ENCODE assay signal across 15 mouse cellular contexts in the genomic region with DNA sequence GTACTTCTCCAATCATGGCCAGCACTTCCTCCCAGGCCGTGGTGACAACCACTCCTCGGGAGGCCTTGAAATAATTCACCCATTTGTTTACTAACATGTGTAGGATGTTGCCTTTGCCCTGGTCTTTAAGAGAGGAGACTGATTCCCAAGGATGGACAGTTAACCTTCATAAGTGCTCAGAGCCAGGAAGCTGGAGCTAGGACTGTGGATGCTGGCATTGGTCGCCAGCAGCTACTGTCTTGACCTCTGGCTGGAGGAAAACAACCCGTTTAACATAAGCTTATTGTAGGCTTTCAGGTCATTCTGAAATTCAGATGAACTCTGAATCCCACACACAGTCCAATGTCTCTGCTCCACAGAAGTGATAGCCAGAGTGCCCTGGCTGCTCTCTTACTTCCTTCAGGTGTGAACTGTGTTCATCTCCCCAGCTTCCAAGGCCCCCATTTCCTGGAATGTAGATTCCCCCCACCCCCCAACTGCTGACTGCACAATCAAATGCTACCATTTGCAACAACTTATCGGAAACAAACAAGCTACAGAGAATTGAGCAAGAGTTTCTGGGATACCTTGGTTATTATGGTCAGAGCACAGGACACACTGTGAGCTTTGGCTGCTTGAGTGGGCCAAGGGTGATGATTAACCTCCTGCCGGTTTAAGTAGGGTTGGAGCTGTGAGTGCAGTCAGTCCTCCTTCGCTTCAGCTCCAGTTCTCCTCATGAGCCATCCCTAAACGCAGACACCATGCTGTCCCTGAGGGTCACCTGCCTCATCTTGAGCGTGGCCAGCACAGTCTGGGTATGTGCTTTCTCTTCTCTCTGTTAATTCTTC. TPM values are rescaled to one million over a fixed set of nuclear protein-coding genes. Genes with fewer than 3 reads are reported as not detected.
DNase-seq lines count a peak whose midpoint lies in the region; ATAC-seq and TF ChIP-seq lines count a peak whose summit lies in the region.
"Had no signal": no experiment of that assay in that cellular context is flagged by ENCODE, and none has a peak within 500 bp of the region (broad histone marks: within the 10 kb centered on the region; RNA-seq: fewer than 3 reads in every experiment).

TSS of gene Fga (plus strand) at position 602 of the 827 bp plus-strand sequence.

- H3K27ac ChIP-seq in heart, embryonic 10.5 days = no peak within 1 kb of the TSS
- no peak within 1 kb of the TSS for H3K27ac ChIP-seq in heart, embryonic 11.5 days (ENCODE audit: low read depth, low read length)
- peak within 1 kb of the TSS; percentile 43; the same call in 1 of the 2 replicates for H3K27ac ChIP-seq in kidney, adult 2 months (ENCODE audit: insufficient read depth, low read depth, low read length)
- no peak within 1 kb of the TSS for H3K27ac ChIP-seq in stomach, embryonic 16.5 days (ENCODE audit: low read length)
- H3K27ac ChIP-seq: embryonic facial prominence, embryonic 15.5 days; midbrain, embryonic 13.5 days had no signal

- 74% methylated on average over 9 of the region's 9 CpGs for WGBS in heart, embryonic 10.5 days
- 72% methylated on average over 9 of the region's 9 CpGs for WGBS in heart, embryonic 11.5 days (ENCODE audit: insufficient replicate concordance)
- 49% methylated on average over 9 of the region's 9 CpGs for WGBS in kidney, adult 2 months
- WGBS in stomach, embryonic 16.5 days = 67% methylated on average over 9 of the region's 9 CpGs

- peak; percentile 41 for TF ChIP-seq POLR2A in kidney, adult 2 months (IDR thresholded peaks at IDR 0.05; ENCODE audit: low read depth, low read length)

- no peak within 1 kb of the TSS for H3K4me3 ChIP-seq in heart, embryonic 10.5 days
- H3K4me3 ChIP-seq in heart, embryonic 11.5 days (ENCODE audit: low read depth, low read length) = no peak within 1 kb of the TSS
- peak within 1 kb of the TSS; percentile 46; the same call in 1 of the 2 replicates for H3K4me3 ChIP-seq in kidney, adult 2 months (ENCODE audit: insufficient read depth, low read depth, low read length)
- no peak within 1 kb of the TSS for H3K4me3 ChIP-seq in stomach, embryonic 16.5 days (replicated peaks; ENCODE audit: low read length)
- H3K4me3 ChIP-seq: embryonic facial prominence, embryonic 15.5 days; heart, embryonic 12.5 days; midbrain, embryonic 13.5 days had no signal

- no peak within 1 kb of the TSS for H3K9ac ChIP-seq in heart, embryonic 11.5 days (ENCODE audit: low read depth, low read length)
- no peak within 1 kb of the TSS for H3K9ac ChIP-seq in stomach, embryonic 16.5 days (ENCODE audit: low read length)
- H3K9ac ChIP-seq: embryonic facial prominence, embryonic 15.5 days; heart, embryonic 12.5 days; midbrain, embryonic 13.5 days had no signal

- no peaks in the 10 kb centered on the region for H3K4me1 ChIP-seq in heart, embryonic 10.5 days
- no peaks in the 10 kb centered on the region for H3K4me1 ChIP-seq in heart, embryonic 11.5 days (ENCODE audit: control insufficient read depth, insufficient read depth, low read length)
- peaks cover 2% of the 10 kb centered on the region; the same call in 1 of the 2 replicates for H3K4me1 ChIP-seq in kidney, adult 2 months (ENCODE audit: control insufficient read depth, insufficient read depth, low read length)
- H3K4me1 ChIP-seq in stomach, embryonic 16.5 days (ENCODE audit: control insufficient read depth, insufficient read depth, low read length) = no peaks in the 10 kb centered on the region
- H3K4me1 ChIP-seq: embryonic facial prominence, embryonic 15.5 days; heart, embryonic 12.5 days; midbrain, embryonic 13.5 days had no signal

- TF ChIP-seq CTCF in kidney, adult 2 months (conservative IDR thresholded peaks at IDR 0.05; ENCODE audit: insufficient read depth, insufficient read length, low read depth, low read length) = no peak; the same call in 1 of the 2 replicates

- H3K9me3 ChIP-seq in heart, embryonic 10.5 days = no peaks in the 10 kb centered on the region
- no peaks in the 10 kb centered on the region for H3K9me3 ChIP-seq in heart, embryonic 11.5 days (replicated peaks; ENCODE audit: control insufficient read depth, low read length)
- no peaks in the 10 kb centered on the region for H3K9me3 ChIP-seq in stomach, embryonic 16.5 days (replicated peaks; ENCODE audit: control insufficient read depth, low read length)
- H3K9me3 ChIP-seq: embryonic facial prominence, embryonic 15.5 days; heart, embryonic 12.5 days; midbrain, embryonic 13.5 days had no signal

- no peaks in the 10 kb centered on the region for H3K36me3 ChIP-seq in heart, embryonic 10.5 days
- H3K36me3 ChIP-seq in heart, embryonic 11.5 days (ENCODE audit: control insufficient read depth, insufficient read depth, low read length) = no peaks in the 10 kb centered on the region
- no peaks in the 10 kb centered on the region for H3K36me3 ChIP-seq in kidney, adult 2 months (ENCODE audit: control insufficient read depth, insufficient read depth, low read length)
- no peaks in the 10 kb centered on the region for H3K36me3 ChIP-seq in stomach, embryonic 16.5 days (ENCODE audit: control insufficient read depth, insufficient read depth, low read length)
- H3K36me3 ChIP-seq: embryonic facial prominence, embryonic 15.5 days; heart, embryonic 12.5 days; midbrain, embryonic 13.5 days had no signal

- DNase-seq in heart, embryonic 10.5 days (ENCODE audit: low spot score) = no peak
- peak; percentile 84 for DNase-seq in kidney, adult 2 months
- DNase-seq in kidney, postnatal 4 days = peak; percentile 40 to 53
- DNase-seq in lung, postnatal 36 days = no peak
- no peak for DNase-seq in cerebellum, adult 8-10 months
- DNase-seq: adrenal gland, adult 2 months; B cell, adult 2 months; gastrocnemius, postnatal 14 days; right cerebral cortex, postnatal 14 days had no signal

- H3K4me2 ChIP-seq in heart, embryonic 11.5 days = no peak within 1 kb of the TSS
- H3K4me2 ChIP-seq in stomach, embryonic 16.5 days (ENCODE audit: low read depth, low read length) = no peak within 1 kb of the TSS
- H3K4me2 ChIP-seq: embryonic facial prominence, embryonic 15.5 days; heart, embryonic 12.5 days; midbrain, embryonic 13.5 days had no signal

- no peaks in the 10 kb centered on the region for H3K27me3 ChIP-seq in heart, embryonic 10.5 days (ENCODE audit: insufficient read depth, poor library complexity, severe bottlenecking)
- no peaks in the 10 kb centered on the region for H3K27me3 ChIP-seq in heart, embryonic 11.5 days (ENCODE audit: control insufficient read depth, insufficient read depth, low read length)
- no peaks in the 10 kb centered on the region for H3K27me3 ChIP-seq in kidney, adult 2 months (replicated peaks; ENCODE audit: control insufficient read depth, insufficient read depth, low read length)
- no peaks in the 10 kb centered on the region for H3K27me3 ChIP-seq in stomach, embryonic 16.5 days (ENCODE audit: control insufficient read depth, insufficient read depth, low read length)
- H3K27me3 ChIP-seq: embryonic facial prominence, embryonic 15.5 days; heart, embryonic 12.5 days; midbrain, embryonic 13.5 days had no signal

- no peak for ATAC-seq in heart, embryonic 11.5 days (replicated peaks; ENCODE audit: insufficient number of reproducible peaks, low FRiP score, low TSS enrichment)
- ATAC-seq in stomach, embryonic 16.5 days (ENCODE audit: insufficient read depth, low FRiP score) = no peak
- ATAC-seq: forebrain, embryonic 16.5 days; midbrain, embryonic 13.5 days had no signal

RNA-seq across cellular contexts. Expression of gene Fga, which starts in this region (rescaled TPM):
- polyA plus RNA-seq in heart, embryonic 10.5 days (2016; fragmentation: Nextera tagmentation; extraction: Ambion mirVana) = 0.78 and 22.1 TPM in 2 replicates
- 0.52 and 2.7 TPM in 2 replicates for polyA plus RNA-seq in heart, embryonic 11.5 days (2014; fragmentation: Nextera tagmentation; extraction: Ambion mirVana)
- polyA plus RNA-seq in kidney, adult 2 months (2012; rRNA removed) = 5.0 and 5.5 TPM in 2 replicates
- polyA plus RNA-seq in stomach, embryonic 16.5 days (2015; fragmentation: Nextera tagmentation; extraction: Ambion mirVana) = 28.7 and 36.9 TPM in 2 replicates

Comparison
In these comparisons a context has a peak if more than half of its experiments do, and no peak if none do; other contexts are left out.
1. DNase-seq: peak in kidney, adult 2 months (single experiment) and kidney, postnatal 4 days (2 of 2); none in heart, embryonic 10.5 days (single experiment), lung, postnatal 36 days (single experiment) and cerebellum, adult 8-10 months (single experiment).